Mouse (Mus musculus): ENCODE measurements around the gene Tgm3. TPM values are rescaled to one million over a fixed set of nuclear protein-coding genes. Genes with fewer than 3 reads are reported as not detected.

The Tgm3 gene
- polyA plus RNA-seq, 1 experiment from 2014 or later: not detected

DNA sequence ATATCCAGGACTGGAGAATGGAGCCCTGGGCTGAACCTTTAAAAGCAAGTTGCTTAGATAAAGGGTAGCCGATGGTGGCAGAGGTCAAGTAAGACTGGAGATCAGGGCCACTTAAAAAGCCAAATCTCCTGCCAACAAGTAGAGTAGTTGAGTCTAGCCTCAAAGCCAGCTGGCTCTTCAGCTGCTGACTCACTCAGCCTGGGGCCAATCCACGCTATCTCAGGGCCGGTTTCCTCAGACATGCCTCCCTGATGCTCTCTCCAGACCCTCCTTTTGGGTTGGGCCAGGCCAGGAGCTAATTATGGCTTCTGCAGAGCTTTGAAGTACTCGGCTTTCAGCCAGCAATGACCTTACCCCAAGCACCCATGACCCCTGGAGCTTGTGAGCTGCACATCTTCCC, 15.7 kb downstream of the Tgm3 start:
- Histone ChIP-seq H3K4me3 (no peak overlapping the region), H3K9me3 (no peaks in the 10 kb centered on the region), H3K27me3 (no peaks in the 10 kb centered on the region), H3K4me1 (replicated peaks) (no peaks in the 10 kb centered on the region), H3K27ac (no peak overlapping the region), H3K4me2 (no peak overlapping the region), H3K9ac (no peak overlapping the region), H3K36me3 (no peaks in the 10 kb centered on the region)
- ATAC-seq (ENCODE audit: low FRiP score): no peak
- 84% methylated on average over 4 of the region's 4 CpGs for WGBS

GRCm38 (mm10) chr2:130029826-130030225, 17.7 kb downstream of the Tgm3 start:
- Histone ChIP-seq H3K4me3 (no peak overlapping the region), H3K27ac (no peak overlapping the region), H3K27me3 (no peaks in the 10 kb centered on the region), H3K4me2 (no peak overlapping the region), H3K9ac (no peak overlapping the region), H3K4me1 (replicated peaks) (no peaks in the 10 kb centered on the region), H3K9me3 (no peaks in the 10 kb centered on the region), H3K36me3 (no peaks in the 10 kb centered on the region)
- WGBS: 91% methylated on average over 11 of the region's 11 CpGs
- no peak for ATAC-seq (ENCODE audit: low FRiP score)

DNA sequence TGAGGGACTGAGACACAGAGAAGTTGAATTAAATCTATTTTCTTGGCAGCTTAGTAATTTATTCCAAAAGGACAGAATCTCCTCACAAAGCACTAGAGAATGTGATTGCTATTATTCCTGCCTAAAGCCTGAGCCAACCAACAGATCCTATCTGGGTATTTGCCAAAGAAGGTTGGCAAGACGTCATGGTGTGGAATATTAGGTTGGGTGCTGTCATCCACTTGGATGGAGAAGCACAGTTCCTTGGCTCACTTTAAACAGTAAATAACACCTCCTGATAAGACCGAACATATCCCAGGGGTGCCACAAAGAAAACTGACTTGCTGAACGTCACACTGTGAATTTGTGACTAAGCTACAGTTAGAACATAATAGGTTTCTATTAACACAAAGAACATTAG, 20.5 kb downstream of the Tgm3 start:
- H3K9ac ChIP-seq: no peak overlapping the region
- H3K27me3 ChIP-seq: no peaks in the 10 kb centered on the region
- 70% methylated on average over 3 of the region's 3 CpGs for WGBS
- no peaks in the 10 kb centered on the region for H3K36me3 ChIP-seq
- no peak overlapping the region for H3K4me3 ChIP-seq
- no peak overlapping the region for H3K4me2 ChIP-seq
- H3K27ac ChIP-seq: no peak overlapping the region
- no peaks in the 10 kb centered on the region for H3K4me1 ChIP-seq (replicated peaks)
- no peaks in the 10 kb centered on the region for H3K9me3 ChIP-seq
- no peak for ATAC-seq (ENCODE audit: low FRiP score)

DNA sequence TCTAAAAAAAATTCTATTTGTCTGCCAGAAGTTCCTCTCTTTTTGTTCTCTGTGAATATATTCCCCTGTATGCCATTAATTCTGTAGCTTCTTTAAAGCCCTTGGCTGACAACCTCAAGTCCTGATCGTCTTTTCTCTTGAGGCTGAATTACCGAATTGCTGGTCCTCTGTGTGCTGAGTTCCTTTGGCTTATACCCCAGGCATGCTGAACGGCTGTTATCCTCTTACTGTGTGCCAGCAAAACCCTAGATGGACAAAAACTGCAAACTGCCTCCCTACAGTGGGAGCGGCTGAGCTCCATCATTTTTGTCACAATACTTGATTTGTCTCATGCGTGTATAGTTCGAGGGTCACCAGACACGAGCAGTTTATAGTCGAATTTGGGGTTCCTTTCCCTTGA, 24.7 kb downstream of the Tgm3 start:
- Histone ChIP-seq H3K27me3 (no peaks in the 10 kb centered on the region), H3K9ac (no peak overlapping the region), H3K4me3 (no peak overlapping the region), H3K27ac (no peak overlapping the region), H3K36me3 (no peaks in the 10 kb centered on the region), H3K9me3 (no peaks in the 10 kb centered on the region), H3K4me1 (replicated peaks) (0 out of 2 replicates have a peak, but pooled peaks cover 5% of the 10 kb centered on the region), H3K4me2 (no peak overlapping the region)
- 69% methylated on average over 8 of the region's 8 CpGs for WGBS
- no peak for ATAC-seq (ENCODE audit: low FRiP score)

DNA sequence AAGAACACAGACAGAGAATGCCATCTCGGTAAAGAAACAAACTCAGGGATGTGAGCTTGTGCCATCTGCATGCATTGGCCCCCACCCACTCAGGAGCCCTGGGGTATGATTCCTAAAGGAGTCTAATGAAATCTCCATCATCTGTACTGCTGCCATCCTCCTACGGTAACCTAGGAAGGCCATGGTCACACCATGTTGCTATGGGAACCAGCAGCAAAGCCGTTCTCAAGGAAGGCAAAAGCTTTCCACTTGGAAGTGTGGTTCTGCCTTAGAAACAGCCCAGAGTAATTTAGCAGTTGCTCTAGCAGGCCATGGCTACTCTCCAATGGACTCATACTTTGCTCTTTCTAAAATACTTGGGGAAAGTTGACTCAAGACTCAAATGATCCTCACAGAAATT, 26.8 kb downstream of the Tgm3 start:
- Histone ChIP-seq H3K27me3 (no peaks in the 10 kb centered on the region), H3K27ac (no peak overlapping the region), H3K4me2 (no peak overlapping the region), H3K4me3 (no peak overlapping the region), H3K4me1 (replicated peaks) (0 out of 2 replicates have a peak, but pooled peaks cover 5% of the 10 kb centered on the region), H3K36me3 (no peaks in the 10 kb centered on the region), H3K9ac (no peak overlapping the region), H3K9me3 (no peaks in the 10 kb centered on the region)
- no peak for ATAC-seq (ENCODE audit: low FRiP score)
- WGBS: 41% methylated on average over 3 of the region's 3 CpGs

- 76% methylated on average over 6 of the region's 6 CpGs for whole genome bisulfite sequencing
- Histone ChIP-seq H3K27ac (no peak overlapping the region), H3K4me2 (no peak overlapping the region), H3K9me3 (no peaks in the 10 kb centered on the region), H3K27me3 (no peaks in the 10 kb centered on the region), H3K36me3 (no peaks in the 10 kb centered on the region), H3K9ac (no peak overlapping the region), H3K4me1 (replicated peaks) (0 out of 2 replicates have a peak, but pooled peaks cover 5% of the 10 kb centered on the region), H3K4me3 (no peak overlapping the region)
- no peak for ATAC-seq (ENCODE audit: low FRiP score)
These were observed 28.2 kb downstream of the Tgm3 start for GRCm38 (mm10) chr2:130040190-130040886.

GRCm38 (mm10) chr2:130043835-130044234, 31.7 kb downstream of the Tgm3 start:
- Histone ChIP-seq H3K9me3 (no peaks in the 10 kb centered on the region), H3K27ac (no peak overlapping the region), H3K4me1 (replicated peaks) (0 out of 2 replicates have a peak, but pooled peaks cover 4% of the 10 kb centered on the region), H3K4me3 (no peak overlapping the region), H3K4me2 (no peak overlapping the region), H3K9ac (no peak overlapping the region), H3K36me3 (no peaks in the 10 kb centered on the region), H3K27me3 (no peaks in the 10 kb centered on the region)
- WGBS: 80% methylated on average over 4 of the region's 4 CpGs
- no peak for ATAC-seq (ENCODE audit: low FRiP score)

- no peak overlapping the region for H3K27ac ChIP-seq
- 77% methylated on average over 13 of the region's 13 CpGs for WGBS
- H3K36me3 ChIP-seq: no peaks in the 10 kb centered on the region
- H3K4me2 ChIP-seq: no peak overlapping the region
- H3K9ac ChIP-seq: no peak overlapping the region
- no peaks in the 10 kb centered on the region for H3K4me1 ChIP-seq (replicated peaks)
- H3K9me3 ChIP-seq: no peaks in the 10 kb centered on the region
- no peak for ATAC-seq (ENCODE audit: low FRiP score)
- H3K27me3 ChIP-seq: no peaks in the 10 kb centered on the region
- no peak overlapping the region for H3K4me3 ChIP-seq
These were observed 35.8 kb downstream of the Tgm3 start for GRCm38 (mm10) chr2:130047923-130048440.

DNA sequence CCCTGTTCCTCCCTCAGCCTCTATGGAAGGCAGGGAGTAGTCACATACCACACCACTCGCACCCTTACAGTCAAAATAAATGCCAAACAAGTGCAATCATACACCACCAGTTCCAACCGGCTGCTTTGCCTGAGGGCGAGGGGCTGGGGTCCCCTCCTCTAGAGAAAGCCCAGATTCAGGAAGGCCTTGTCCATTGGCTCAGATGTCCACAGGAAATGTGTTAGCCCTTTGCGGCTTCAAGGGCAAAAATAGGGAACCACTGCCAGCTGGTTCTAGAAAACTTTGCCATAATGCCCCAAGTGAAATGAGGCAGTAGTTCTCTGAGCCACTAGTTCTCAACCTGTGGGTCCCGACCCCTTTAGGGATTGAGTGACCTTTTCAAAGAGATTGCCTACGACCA, 36.6 kb downstream of the Tgm3 start:
- Histone ChIP-seq H3K9me3 (no peaks in the 10 kb centered on the region), H3K36me3 (no peaks in the 10 kb centered on the region), H3K27ac (no peak overlapping the region), H3K4me3 (no peak overlapping the region), H3K27me3 (no peaks in the 10 kb centered on the region), H3K9ac (no peak overlapping the region), H3K4me2 (no peak overlapping the region), H3K4me1 (replicated peaks) (no peaks in the 10 kb centered on the region)
- 84% methylated on average over 6 of the region's 6 CpGs for WGBS
- ATAC-seq (ENCODE audit: low FRiP score): no peak

- no peak for ATAC-seq (ENCODE audit: low FRiP score)
- Histone ChIP-seq H3K4me3 (no peak overlapping the region), H3K27me3 (no peaks in the 10 kb centered on the region), H3K36me3 (no peaks in the 10 kb centered on the region), H3K4me1 (replicated peaks) (no peaks in the 10 kb centered on the region), H3K27ac (no peak overlapping the region), H3K9ac (no peak overlapping the region), H3K4me2 (no peak overlapping the region), H3K9me3 (no peaks in the 10 kb centered on the region)
- 72% methylated on average over 1 of the region's 1 CpGs for WGBS
These were observed 46.0 kb downstream of the Tgm3 start for GRCm38 (mm10) chr2:130058149-130058548.

DNA sequence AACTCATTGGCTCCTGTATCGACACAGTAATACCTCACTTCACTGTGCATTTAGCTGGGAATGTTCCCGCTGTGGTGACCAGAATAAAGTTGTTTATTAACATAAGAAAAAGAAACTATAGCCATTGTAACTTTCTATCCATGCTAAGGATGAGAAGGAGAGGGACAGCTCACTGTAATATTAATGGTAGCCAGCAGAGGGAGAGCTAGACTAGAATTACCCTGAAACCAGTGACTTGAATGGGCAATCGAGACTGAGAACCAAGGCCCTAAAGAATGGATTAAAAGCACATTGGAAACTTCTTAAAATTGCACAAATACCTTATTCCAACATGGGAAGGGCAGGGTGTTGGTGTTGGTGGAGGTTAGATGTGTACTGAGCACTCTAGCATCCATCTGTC, 56.1 kb downstream of the Tgm3 start:
- no peaks in the 10 kb centered on the region for H3K4me1 ChIP-seq (replicated peaks)
- no peak for ATAC-seq (ENCODE audit: low FRiP score)
- no peaks in the 10 kb centered on the region for H3K36me3 ChIP-seq
- WGBS: 29% methylated on average over 3 of the region's 3 CpGs
- no peak overlapping the region for H3K4me2 ChIP-seq
- no peak overlapping the region for H3K27ac ChIP-seq
- no peak overlapping the region for H3K9ac ChIP-seq
- no peaks in the 10 kb centered on the region for H3K9me3 ChIP-seq
- H3K4me3 ChIP-seq: no peak overlapping the region
- H3K27me3 ChIP-seq: no peaks in the 10 kb centered on the region

DNA sequence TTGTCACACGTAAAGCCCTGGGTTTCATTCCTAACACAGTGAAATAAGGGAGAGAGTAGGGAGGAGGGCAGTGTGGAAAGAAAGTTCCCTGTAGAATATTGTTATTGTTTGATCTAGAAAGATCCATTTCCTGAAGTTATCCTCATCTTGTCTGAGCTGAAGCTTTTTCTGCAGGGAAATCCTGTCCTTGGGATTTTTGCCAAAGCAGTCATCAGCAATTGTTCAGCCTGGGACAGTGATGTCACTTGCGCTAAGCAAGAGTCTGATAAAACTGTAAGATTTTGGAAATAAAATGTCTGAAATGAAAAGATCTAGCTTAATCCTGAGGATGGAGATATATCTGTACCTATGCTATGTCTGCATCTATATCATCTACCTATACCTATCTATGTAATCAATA, 58.2 kb downstream of the Tgm3 start:
- H3K4me3 ChIP-seq: no peak overlapping the region
- 88% methylated on average over 2 of the region's 2 CpGs for WGBS
- no peak overlapping the region for H3K9ac ChIP-seq
- no peaks in the 10 kb centered on the region for H3K36me3 ChIP-seq
- H3K27ac ChIP-seq: no peak overlapping the region
- H3K4me1 ChIP-seq (replicated peaks): no peaks in the 10 kb centered on the region
- no peak for ATAC-seq (ENCODE audit: low FRiP score)
- H3K9me3 ChIP-seq: no peaks in the 10 kb centered on the region
- no peak overlapping the region for H3K4me2 ChIP-seq
- no peaks in the 10 kb centered on the region for H3K27me3 ChIP-seq

Data from hindbrain, embryonic 13.5 days (tissue).